9 mouse cellular contexts compared by ENCODE assay signal in the genomic region with DNA sequence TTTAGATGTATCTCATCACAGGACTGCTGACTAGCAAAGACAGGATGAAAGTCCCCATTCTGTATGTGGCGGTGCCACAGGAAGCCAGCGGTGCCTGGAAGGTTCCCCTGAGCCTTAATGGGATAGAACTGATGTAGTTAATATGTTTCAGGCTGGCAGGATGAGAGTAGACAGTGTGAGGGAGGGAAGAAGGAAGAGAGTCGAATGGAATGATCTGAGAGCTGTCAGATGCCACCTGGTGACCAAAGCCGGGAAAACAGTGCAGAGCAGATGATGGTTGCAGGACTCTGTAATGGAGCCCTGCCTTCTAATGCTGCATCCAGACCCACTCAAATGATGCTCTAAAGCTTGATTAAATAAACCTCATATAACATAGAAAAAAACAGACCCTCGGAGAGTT.
DNase-seq lines count a peak whose midpoint lies in the region; ATAC-seq lines count a peak whose summit lies in the region.
"Had no signal": no experiment of that assay in that cellular context is flagged by ENCODE, and none has a peak within 500 bp of the region (broad histone marks: within the 10 kb centered on the region; RNA-seq: fewer than 3 reads in every experiment).

No protein-coding gene starts in this region.

- no peak for ATAC-seq in heart, embryonic 11.5 days (replicated peaks; ENCODE audit: insufficient number of reproducible peaks, low FRiP score, low TSS enrichment)
- peak; percentile 91 for ATAC-seq in hindbrain, embryonic 15.5 days (ENCODE audit: low FRiP score, low read depth)
- ATAC-seq in megakaryocyte-erythroid progenitor cell, adult 5-6 weeks (replicated peaks; ENCODE audit: low FRiP score, low TSS enrichment, poor library complexity, severe bottlenecking): peak; percentile 68
- peak; percentile 60; the same call in 1 of the 2 replicates for ATAC-seq in stomach, embryonic 16.5 days (ENCODE audit: insufficient read depth, low FRiP score)

- H3K4me2 ChIP-seq in heart, embryonic 11.5 days: no peak overlapping the region
- peak overlapping the region; percentile 44 for H3K4me2 ChIP-seq in hindbrain, embryonic 15.5 days
- H3K4me2 ChIP-seq in stomach, embryonic 16.5 days (ENCODE audit: low read depth, low read length): no peak overlapping the region

- WGBS in heart, embryonic 11.5 days (ENCODE audit: insufficient replicate concordance): 22% methylated on average over 5 of the region's 5 CpGs
- 28% methylated on average over 5 of the region's 5 CpGs for WGBS in hindbrain, embryonic 15.5 days
- 25% methylated on average over 5 of the region's 5 CpGs for WGBS in stomach, embryonic 16.5 days

- no peak overlapping the region for H3K27ac ChIP-seq in heart, embryonic 11.5 days (ENCODE audit: low read depth, low read length)
- H3K27ac ChIP-seq in hindbrain, embryonic 15.5 days (replicated peaks): peak overlapping the region; percentile 52
- H3K27ac ChIP-seq in stomach, embryonic 16.5 days (ENCODE audit: low read length): no peak overlapping the region
- H3K27ac ChIP-seq: midbrain, embryonic 12.5 days had no signal

- H3K9ac ChIP-seq in heart, embryonic 11.5 days (ENCODE audit: low read depth, low read length): no peak overlapping the region
- H3K9ac ChIP-seq in hindbrain, embryonic 15.5 days: no peak overlapping the region
- no peak overlapping the region for H3K9ac ChIP-seq in stomach, embryonic 16.5 days (ENCODE audit: low read length)
- H3K9ac ChIP-seq: midbrain, embryonic 12.5 days had no signal

- H3K9me3 ChIP-seq in heart, embryonic 11.5 days (replicated peaks; ENCODE audit: control insufficient read depth, low read length): no peaks in the 10 kb centered on the region
- no peaks in the 10 kb centered on the region for H3K9me3 ChIP-seq in hindbrain, embryonic 15.5 days
- H3K9me3 ChIP-seq in stomach, embryonic 16.5 days (replicated peaks; ENCODE audit: control insufficient read depth, low read length): no peaks in the 10 kb centered on the region
- H3K9me3 ChIP-seq: midbrain, embryonic 12.5 days had no signal

- DNase-seq in heart, adult 18-20 months: peak; percentile 49 to 84
- DNase-seq in adrenal gland, postnatal 36 days: peak; percentile 66 to 73
- peak; percentile 18 for DNase-seq in fibroblast of lung, adult 2 months (ENCODE audit: low read depth)
- DNase-seq in layer of hippocampus, postnatal 14 days (ENCODE audit: low spot score in 2 of 2): peak; percentile 71 to 85

- H3K36me3 ChIP-seq in heart, embryonic 11.5 days (ENCODE audit: control insufficient read depth, insufficient read depth, low read length): peaks cover 18% of the 10 kb centered on the region
- no peaks in the 10 kb centered on the region for H3K36me3 ChIP-seq in hindbrain, embryonic 15.5 days
- peaks cover 2% of the 10 kb centered on the region; the same call in 1 of the 2 replicates for H3K36me3 ChIP-seq in stomach, embryonic 16.5 days (ENCODE audit: control insufficient read depth, insufficient read depth, low read length)

- no peaks in the 10 kb centered on the region for H3K4me1 ChIP-seq in heart, embryonic 11.5 days (ENCODE audit: control insufficient read depth, insufficient read depth, low read length)
- H3K4me1 ChIP-seq in hindbrain, embryonic 15.5 days (replicated peaks): peaks cover 19% of the 10 kb centered on the region
- H3K4me1 ChIP-seq in stomach, embryonic 16.5 days (ENCODE audit: control insufficient read depth, insufficient read depth, low read length): peaks cover 3% of the 10 kb centered on the region; the same call in 1 of the 2 replicates

- no peak overlapping the region for H3K4me3 ChIP-seq in heart, embryonic 11.5 days (ENCODE audit: low read depth, low read length)
- no peak overlapping the region for H3K4me3 ChIP-seq in hindbrain, embryonic 15.5 days
- no peak overlapping the region for H3K4me3 ChIP-seq in stomach, embryonic 16.5 days (replicated peaks; ENCODE audit: low read length)
- H3K4me3 ChIP-seq: midbrain, embryonic 12.5 days had no signal

- H3K27me3 ChIP-seq in heart, embryonic 11.5 days (ENCODE audit: control insufficient read depth, insufficient read depth, low read length): no peaks in the 10 kb centered on the region
- H3K27me3 ChIP-seq in hindbrain, embryonic 15.5 days: no peaks in the 10 kb centered on the region
- H3K27me3 ChIP-seq in stomach, embryonic 16.5 days (ENCODE audit: control insufficient read depth, insufficient read depth, low read length): no peaks in the 10 kb centered on the region
- H3K27me3 ChIP-seq: midbrain, embryonic 12.5 days had no signal

Comparison
In these comparisons a context has a peak if more than half of its experiments do, and no peak if none do; other contexts are left out.
1. DNase-seq: peak in every context shown above with its lines; median percentile 78 in layer of hippocampus, postnatal 14 days; 70 in adrenal gland, postnatal 36 days; 66 in heart, adult 18-20 months; 18 in fibroblast of lung, adult 2 months.